Mouse (Mus musculus): ENCODE measurements around the gene Cds2.

- TF ChIP-seq CTCF (IDR thresholded peaks at IDR 0.05; ENCODE audit: insufficient read depth, low read length) (no peak), POLR2A (IDR thresholded peaks at IDR 0.05; ENCODE audit: borderline replicate concordance, extremely low read depth, low read depth, low read length) (no peak)
Measured at GRCm38 (mm10) chr2:132309398-132309930, 46.5 kb downstream of the Cds2 start.
